In genomic region chr5:49370543-49371076, GRCm38 (mm10) we compare ENCODE assay signal across 8 mouse cellular contexts.
A peak's percentile ranks its signal among the peaks of the same experiment; 100 is the strongest.
DNase-seq lines count a peak whose midpoint lies in the region; TF ChIP-seq lines count a peak whose summit lies in the region.

No protein-coding gene starts in this region.

- H3K27ac ChIP-seq in kidney, adult 2 months (ENCODE audit: insufficient read depth, low read depth, low read length), result no peak overlapping the region

- peak; percentile 33 for DNase-seq in kidney, adult 2 months
- DNase-seq in kidney, adult 18-20 months, result no peak
- DNase-seq in 416B (ENCODE audit: low read depth) (peak; percentile 54), R1 (ENCODE audit: low read depth, low spot score) (peak; percentile 44)
- peak; percentile 46 for DNase-seq in forelimb bud, embryonic 11.5 days (ENCODE audit: low read depth, low spot score)
- DNase-seq in urinary bladder, postnatal 4 days (ENCODE audit: low spot score in 2 of 2), result no peak
- DNase-seq in testis, postnatal 14 days (ENCODE audit: low spot score), result no peak
- no peak for DNase-seq in adrenal gland, postnatal 4 days (ENCODE audit: low spot score in 2 of 2)

- no peaks in the 10 kb centered on the region for H3K36me3 ChIP-seq in kidney, adult 2 months (ENCODE audit: control insufficient read depth, insufficient read depth, low read length)

- no peaks in the 10 kb centered on the region for H3K27me3 ChIP-seq in kidney, adult 2 months (replicated peaks; ENCODE audit: control insufficient read depth, insufficient read depth, low read length)

- no peaks in the 10 kb centered on the region for H3K4me1 ChIP-seq in kidney, adult 2 months (ENCODE audit: control insufficient read depth, insufficient read depth, low read length)

- TF ChIP-seq CTCF in kidney, adult 2 months (conservative IDR thresholded peaks at IDR 0.05; ENCODE audit: insufficient read depth, insufficient read length, low read depth, low read length), result no peak

- 27% methylated on average over 3 of the region's 3 CpGs for WGBS in kidney, adult 2 months

- no peak overlapping the region for H3K4me3 ChIP-seq in kidney, adult 2 months (ENCODE audit: insufficient read depth, low read depth, low read length)

- no peak for TF ChIP-seq POLR2A in kidney, adult 2 months (IDR thresholded peaks at IDR 0.05; ENCODE audit: low read depth, low read length)

Comparison
In these comparisons a context has a peak if more than half of its experiments do, and no peak if none do; other contexts are left out.
1. DNase-seq: peak in kidney, adult 2 months (single experiment), 416B (single experiment), R1 (single experiment) and forelimb bud, embryonic 11.5 days (single experiment); none in kidney, adult 18-20 months (single experiment), urinary bladder, postnatal 4 days (0 of 2), testis, postnatal 14 days (single experiment) and adrenal gland, postnatal 4 days (0 of 2).